Mouse (Mus musculus): ENCODE measurements around the gene Cish. TPM values are rescaled to one million over a fixed set of nuclear protein-coding genes. Genes with fewer than 3 reads are reported as not detected.

Gene Cish
- polyA plus RNA-seq, 1 experiment from 2014 or later, result 14.7 TPM

DNA sequence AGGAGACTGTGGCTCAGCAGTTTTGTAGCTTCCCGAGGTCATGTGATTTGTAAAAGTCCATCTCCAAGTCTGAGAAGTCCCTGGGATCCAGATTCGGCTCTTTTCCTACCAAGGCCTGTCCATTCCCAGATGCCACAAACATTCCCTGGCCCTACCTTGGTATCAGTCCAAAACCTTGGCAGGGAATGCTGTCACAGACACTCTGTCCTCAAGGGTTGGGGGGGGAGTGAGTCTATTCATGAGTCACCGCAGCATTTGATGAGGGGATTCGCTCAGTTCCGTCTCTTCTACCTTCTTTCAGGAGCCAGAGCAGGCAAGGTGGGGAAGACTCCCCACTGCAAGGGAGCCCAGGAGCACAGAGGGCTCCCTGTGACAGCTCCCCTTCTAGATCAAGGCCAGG, 20.1 kb upstream of the Cish start:
- peaks cover 16 to 25% of the 10 kb centered on the region in 2 experiments for H3K4me1 ChIP-seq (ENCODE audit: control insufficient read depth in 2 of 2, insufficient read depth in 2 of 2, low read length in 2 of 2)
- no peak overlapping the region for H3K4me3 ChIP-seq (ENCODE audit: control insufficient read depth in 1 of 2, insufficient read depth in 1 of 2, low read depth in 1 of 2, low read length in 2 of 2)
- no peaks in the 10 kb centered on the region for H3K27me3 ChIP-seq (ENCODE audit: control insufficient read depth, insufficient read depth, low read length)
- no peak overlapping the region for H3K4me2 ChIP-seq (ENCODE audit: low read length)
- H3K9me3 ChIP-seq (ENCODE audit: control insufficient read depth, low read length), result no peaks in the 10 kb centered on the region
- no peaks in the 10 kb centered on the region for H3K36me3 ChIP-seq (ENCODE audit: control insufficient read depth, insufficient read depth, low read length)
- WGBS, result 75% methylated on average over 5 of the region's 5 CpGs
- ATAC-seq (ENCODE audit: insufficient number of reproducible peaks, insufficient read depth, low FRiP score, low read depth), result no peak
- no peak overlapping the region for H3K9ac ChIP-seq (ENCODE audit: low read length)
- H3K27ac ChIP-seq (replicated peaks in 1 of 2; ENCODE audit: control insufficient read depth in 1 of 2, insufficient read depth in 1 of 2, low read depth in 2 of 2, low read length in 2 of 2), result no peak overlapping the region

DNA sequence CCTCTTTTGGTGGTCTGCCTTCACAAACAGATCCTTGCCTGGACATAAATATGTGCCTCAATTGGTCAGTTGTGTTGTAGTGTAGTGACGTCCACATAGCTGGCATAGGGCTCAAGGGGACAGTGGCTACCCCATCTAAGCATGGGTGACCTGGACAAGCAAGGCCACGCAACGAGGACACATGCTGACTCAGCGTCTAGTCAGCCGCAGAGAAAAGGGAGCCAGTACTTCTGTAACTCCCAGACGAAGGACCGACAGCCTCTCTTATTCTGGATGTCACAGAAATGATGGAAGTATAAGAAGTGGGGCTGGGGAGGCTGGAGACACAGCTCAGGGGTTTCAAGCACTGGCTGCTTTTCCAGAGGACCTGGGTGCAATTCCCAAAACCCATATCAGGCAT, 18.2 kb upstream of the Cish start:
- 80% methylated on average over 7 of the region's 7 CpGs for WGBS
- Histone ChIP-seq H3K9me3 (ENCODE audit: control insufficient read depth, low read length) (no peaks in the 10 kb centered on the region), H3K9ac (ENCODE audit: low read length) (no peak overlapping the region), H3K4me1 (ENCODE audit: control insufficient read depth in 2 of 2, insufficient read depth in 2 of 2, low read length in 2 of 2) (peaks cover 12 to 20% of the 10 kb centered on the region in 2 experiments), H3K27ac (replicated peaks in 1 of 2; ENCODE audit: control insufficient read depth in 1 of 2, insufficient read depth in 1 of 2, low read depth in 2 of 2, low read length in 2 of 2) (no peak overlapping the region), H3K4me2 (ENCODE audit: low read length) (no peak overlapping the region), H3K27me3 (ENCODE audit: control insufficient read depth, insufficient read depth, low read length) (no peaks in the 10 kb centered on the region), H3K36me3 (ENCODE audit: control insufficient read depth, insufficient read depth, low read length) (no peaks in the 10 kb centered on the region), H3K4me3 (ENCODE audit: control insufficient read depth in 1 of 2, insufficient read depth in 1 of 2, low read depth in 1 of 2, low read length in 2 of 2) (no peak overlapping the region)
- no peak for ATAC-seq (ENCODE audit: insufficient number of reproducible peaks, insufficient read depth, low FRiP score, low read depth)

DNA sequence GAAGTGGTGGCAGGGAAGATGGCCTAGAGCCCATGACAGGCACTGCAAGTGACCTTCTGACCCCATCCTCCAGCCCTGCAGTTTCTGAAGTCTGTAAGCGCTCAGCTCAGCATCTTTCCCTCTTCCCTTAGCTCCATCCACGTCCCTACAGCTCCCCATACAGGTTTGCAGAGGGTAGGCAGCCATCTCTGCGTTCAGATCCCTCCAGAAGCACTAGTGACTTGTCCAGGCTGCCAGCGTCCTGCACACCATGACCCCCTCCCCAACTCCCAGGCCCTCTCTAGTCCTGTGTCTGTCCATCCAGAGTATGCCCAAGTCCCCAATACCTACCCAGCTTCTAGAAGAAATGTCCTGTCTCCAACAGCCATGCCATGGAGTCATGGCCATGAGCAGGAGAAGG, 17.7 kb upstream of the Cish start:
- no peaks in the 10 kb centered on the region for H3K36me3 ChIP-seq (ENCODE audit: control insufficient read depth, insufficient read depth, low read length)
- no peaks in the 10 kb centered on the region for H3K27me3 ChIP-seq (ENCODE audit: control insufficient read depth, insufficient read depth, low read length)
- ATAC-seq (ENCODE audit: insufficient number of reproducible peaks, insufficient read depth, low FRiP score, low read depth), result no peak
- no peak overlapping the region for H3K9ac ChIP-seq (ENCODE audit: low read length)
- peaks cover 12 to 20% of the 10 kb centered on the region in 2 experiments for H3K4me1 ChIP-seq (ENCODE audit: control insufficient read depth in 2 of 2, insufficient read depth in 2 of 2, low read length in 2 of 2)
- WGBS, result 57% methylated on average over 4 of the region's 4 CpGs
- no peak overlapping the region for H3K4me3 ChIP-seq (ENCODE audit: control insufficient read depth in 1 of 2, insufficient read depth in 1 of 2, low read depth in 1 of 2, low read length in 2 of 2)
- no peaks in the 10 kb centered on the region for H3K9me3 ChIP-seq (ENCODE audit: control insufficient read depth, low read length)
- H3K4me2 ChIP-seq (ENCODE audit: low read length), result no peak overlapping the region
- no peak overlapping the region for H3K27ac ChIP-seq (replicated peaks in 1 of 2; ENCODE audit: control insufficient read depth in 1 of 2, insufficient read depth in 1 of 2, low read depth in 2 of 2, low read length in 2 of 2)

DNA sequence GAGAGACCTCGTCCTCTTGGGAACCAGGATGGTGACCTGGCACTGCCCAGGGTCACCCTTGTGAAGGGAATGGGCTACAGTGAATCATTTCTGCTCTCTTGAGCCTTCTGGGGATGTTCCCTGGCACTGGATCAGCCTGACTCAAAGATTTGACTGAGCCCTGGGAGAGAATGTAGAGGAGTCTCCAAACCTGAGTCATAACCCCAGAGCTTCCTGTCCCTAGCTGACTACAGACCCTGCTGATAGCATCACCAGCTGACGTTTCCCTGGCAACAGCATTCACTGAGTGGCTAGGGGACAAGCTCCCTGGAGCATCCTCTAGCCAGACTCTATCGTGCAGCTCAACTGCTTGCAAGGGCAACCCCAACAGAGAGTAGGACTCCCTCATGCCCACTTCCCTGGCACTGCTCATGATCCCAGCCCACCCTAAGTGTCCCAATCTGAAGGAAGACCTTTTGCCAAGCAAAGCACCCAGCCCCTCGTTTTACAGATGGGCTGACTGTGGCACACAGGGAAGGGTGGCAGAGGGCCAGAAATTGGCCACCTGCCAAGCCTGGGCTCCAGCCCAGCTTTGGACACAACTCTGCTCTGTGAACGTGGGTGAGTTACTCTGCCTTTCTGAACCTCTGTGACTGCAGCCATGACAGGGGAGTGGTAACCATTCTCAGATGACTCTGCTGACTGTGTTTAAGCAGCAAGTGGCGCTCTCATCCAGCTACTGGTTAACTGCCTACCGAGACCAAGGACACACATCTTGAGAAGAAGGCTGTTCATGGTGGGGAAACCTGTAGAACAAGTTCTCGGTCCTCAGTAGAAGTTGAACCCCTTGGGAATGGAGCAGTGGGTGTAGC, 17.1 kb upstream of the Cish start:
- Histone ChIP-seq H3K9me3 (ENCODE audit: control insufficient read depth, low read length) (no peaks in the 10 kb centered on the region), H3K27me3 (ENCODE audit: control insufficient read depth, insufficient read depth, low read length) (no peaks in the 10 kb centered on the region), H3K4me2 (ENCODE audit: low read length) (no peak overlapping the region), H3K36me3 (ENCODE audit: control insufficient read depth, insufficient read depth, low read length) (no peaks in the 10 kb centered on the region), H3K27ac (replicated peaks in 1 of 2; ENCODE audit: control insufficient read depth in 1 of 2, insufficient read depth in 1 of 2, low read depth in 2 of 2, low read length in 2 of 2) (no peak overlapping the region), H3K4me3 (ENCODE audit: control insufficient read depth in 1 of 2, insufficient read depth in 1 of 2, low read depth in 1 of 2, low read length in 2 of 2) (no peak overlapping the region), H3K9ac (ENCODE audit: low read length) (no peak overlapping the region), H3K4me1 (ENCODE audit: control insufficient read depth in 2 of 2, insufficient read depth in 2 of 2, low read length in 2 of 2) (peaks cover 12 to 20% of the 10 kb centered on the region in 2 experiments)
- no peak for ATAC-seq (ENCODE audit: insufficient number of reproducible peaks, insufficient read depth, low FRiP score, low read depth)
- WGBS, result 48% methylated on average over 8 of the region's 8 CpGs

DNA sequence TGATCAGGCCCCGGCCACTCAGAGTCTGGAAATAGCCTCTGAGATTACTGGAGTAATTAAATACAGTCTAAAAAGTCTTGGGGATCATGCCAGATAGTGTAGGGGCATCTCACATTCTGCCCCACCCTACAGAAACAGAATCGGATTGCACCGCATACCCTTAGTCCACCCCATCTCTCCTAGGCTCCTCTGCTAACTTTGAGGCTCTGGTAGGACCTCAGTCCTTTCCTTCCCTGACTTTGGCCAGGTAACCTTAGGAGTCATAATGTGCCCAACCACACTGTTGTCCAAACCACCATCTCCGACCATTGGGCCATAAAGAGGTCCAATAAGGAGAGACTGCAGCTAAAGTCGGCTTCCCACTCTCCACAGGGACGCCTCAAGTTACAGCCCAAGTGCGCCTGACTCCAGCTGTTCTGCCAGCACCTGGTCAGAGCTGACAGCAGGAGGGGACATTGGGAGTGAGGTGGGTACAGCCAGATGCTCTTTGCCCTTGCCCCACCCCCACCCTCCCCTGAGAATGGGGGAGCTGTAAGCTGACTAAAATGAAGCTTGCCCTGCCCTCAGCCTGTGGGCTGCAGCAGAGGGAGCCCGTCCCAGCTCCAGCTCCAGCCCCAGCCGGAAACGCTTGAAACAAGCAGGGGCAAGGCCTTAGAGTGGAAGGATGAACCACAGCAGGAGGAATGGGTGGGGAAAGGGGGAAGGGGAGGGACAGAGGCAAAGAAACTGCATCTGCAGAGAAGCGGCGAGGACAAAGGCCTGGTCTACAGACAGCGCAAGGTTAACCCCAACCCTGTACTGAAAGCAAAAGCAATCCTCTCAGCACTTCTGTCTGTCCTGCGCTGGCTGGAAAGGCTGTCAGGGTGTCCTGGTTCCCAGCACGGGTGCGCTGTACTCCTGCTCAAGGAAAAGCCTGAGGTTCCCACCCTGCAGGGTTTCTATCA, 16.2 kb upstream of the Cish start:
- peaks cover 12 to 20% of the 10 kb centered on the region in 2 experiments for H3K4me1 ChIP-seq (ENCODE audit: control insufficient read depth in 2 of 2, insufficient read depth in 2 of 2, low read length in 2 of 2)
- no peak overlapping the region for H3K27ac ChIP-seq (replicated peaks in 1 of 2; ENCODE audit: control insufficient read depth in 1 of 2, insufficient read depth in 1 of 2, low read depth in 2 of 2, low read length in 2 of 2)
- H3K4me3 ChIP-seq (ENCODE audit: control insufficient read depth in 1 of 2, insufficient read depth in 1 of 2, low read depth in 1 of 2, low read length in 2 of 2), result peak overlapping the region in 1 of 2 experiments; percentile 14; a peak in 1 of 4 replicates
- H3K27me3 ChIP-seq (ENCODE audit: control insufficient read depth, insufficient read depth, low read length), result no peaks in the 10 kb centered on the region
- H3K9ac ChIP-seq (ENCODE audit: low read length), result peak overlapping the region; percentile 30; the same call in 1 of the 2 replicates
- H3K36me3 ChIP-seq (ENCODE audit: control insufficient read depth, insufficient read depth, low read length), result no peaks in the 10 kb centered on the region
- no peak for ATAC-seq (ENCODE audit: insufficient number of reproducible peaks, insufficient read depth, low FRiP score, low read depth)
- peak overlapping the region; percentile 46 for H3K4me2 ChIP-seq (ENCODE audit: low read length)
- 27% methylated on average over 16 of the region's 16 CpGs for WGBS
- H3K9me3 ChIP-seq (ENCODE audit: control insufficient read depth, low read length), result no peaks in the 10 kb centered on the region

DNA sequence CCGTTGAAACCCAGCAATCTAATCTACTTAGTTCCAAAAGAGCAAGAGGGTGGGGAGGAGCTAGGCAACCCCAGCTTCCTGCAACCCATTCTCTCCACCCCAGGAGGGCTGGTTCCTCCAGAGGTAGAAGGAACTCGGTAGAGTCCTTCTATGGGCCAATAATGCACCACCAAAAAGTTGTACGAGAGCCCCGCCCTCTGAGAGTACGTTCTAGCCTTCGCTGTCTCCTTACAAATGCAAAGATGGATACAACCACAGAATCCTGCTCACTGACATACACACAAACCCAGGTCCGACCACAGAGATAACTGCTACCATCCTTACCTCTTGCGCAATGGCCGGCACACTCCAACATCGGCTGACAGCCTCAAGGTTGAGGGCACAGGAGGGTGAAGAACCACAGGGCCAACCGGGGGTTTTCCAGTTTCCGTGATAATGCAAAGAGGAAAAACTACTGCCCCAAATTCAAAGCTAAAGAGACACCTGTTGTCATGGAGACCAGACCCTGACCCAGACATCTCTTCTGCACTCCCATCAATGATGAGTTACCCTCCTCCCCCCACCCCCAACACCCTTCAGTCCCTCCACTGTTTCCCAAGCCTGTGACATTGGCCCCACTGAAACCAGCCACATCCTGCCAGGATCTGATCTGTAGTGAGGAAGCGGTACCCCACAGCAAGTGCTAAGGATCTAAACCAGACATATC, 15.4 kb upstream of the Cish start:
- Histone ChIP-seq H3K36me3 (ENCODE audit: control insufficient read depth, insufficient read depth, low read length) (no peaks in the 10 kb centered on the region), H3K27ac (replicated peaks in 1 of 2; ENCODE audit: control insufficient read depth in 1 of 2, insufficient read depth in 1 of 2, low read depth in 2 of 2, low read length in 2 of 2) (no peak overlapping the region), H3K27me3 (ENCODE audit: control insufficient read depth, insufficient read depth, low read length) (no peaks in the 10 kb centered on the region), H3K9me3 (ENCODE audit: control insufficient read depth, low read length) (no peaks in the 10 kb centered on the region), H3K4me2 (ENCODE audit: low read length) (peak overlapping the region; percentile 46), H3K4me1 (ENCODE audit: control insufficient read depth in 2 of 2, insufficient read depth in 2 of 2, low read length in 2 of 2) (peaks cover 12 to 20% of the 10 kb centered on the region in 2 experiments), H3K4me3 (ENCODE audit: control insufficient read depth in 1 of 2, insufficient read depth in 1 of 2, low read depth in 1 of 2, low read length in 2 of 2) (peak overlapping the region in 1 of 2 experiments; percentile 14; a peak in 1 of 4 replicates), H3K9ac (ENCODE audit: low read length) (peak overlapping the region; percentile 30; the same call in 1 of the 2 replicates)
- no peak for ATAC-seq (ENCODE audit: insufficient number of reproducible peaks, insufficient read depth, low FRiP score, low read depth)
- 42% methylated on average over 13 of the region's 13 CpGs for WGBS
